Mouse (Mus musculus) naive thymus-derived CD4-positive, alpha-beta T cell, adult 5 months (primary cell): ENCODE measurements around the gene Crocc2. TPM values are rescaled to one million over a fixed set of nuclear protein-coding genes. Genes with fewer than 3 reads are reported as not detected.

ENCODE experiments used
- polyA plus RNA-seq: library from polyadenylated mRNA; unstranded; fragments of 100-300 nt; shearing (Covaris generic); gene quantifications from one replicate; pipeline ENCODE4 v1.2.1, GENCODE M21; 2017

Crocc2 gene
- polyA plus RNA-seq, result not detected

GRCm38 (mm10) chr1:93168295-93168775 is at the start of gene Crocc2:
Crocc2 (plus strand) TSS chr1:93168725.

DNA sequence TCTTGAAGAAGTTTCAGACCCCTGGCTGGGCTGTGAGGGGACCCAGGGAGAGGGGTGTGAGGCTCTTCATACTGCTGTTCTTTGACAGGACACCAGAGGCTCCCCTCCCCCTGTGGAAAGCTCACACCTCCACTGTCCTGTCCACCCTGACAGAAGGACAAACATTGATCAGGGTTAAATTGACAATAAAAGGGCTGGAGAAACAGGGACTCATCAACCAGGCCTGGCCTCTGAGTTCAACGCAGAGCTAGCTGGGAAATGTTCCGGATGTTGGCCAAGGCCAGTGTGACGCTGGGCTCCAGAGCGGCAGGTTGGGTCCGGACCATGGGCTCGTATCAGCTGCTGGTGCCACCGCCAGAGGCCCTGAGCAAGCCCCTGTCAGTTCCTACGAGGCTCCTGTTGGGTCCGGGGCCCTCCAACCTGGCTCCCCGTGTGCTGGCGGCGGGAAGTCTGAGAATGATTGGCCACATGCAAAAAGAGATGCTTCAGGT is 33.4 kb upstream of the Crocc2 start, which contains the start of gene Agxt:
Gene Agxt, plus strand, starts transcription at position 205 of the 491 bp plus-strand sequence.

DNA sequence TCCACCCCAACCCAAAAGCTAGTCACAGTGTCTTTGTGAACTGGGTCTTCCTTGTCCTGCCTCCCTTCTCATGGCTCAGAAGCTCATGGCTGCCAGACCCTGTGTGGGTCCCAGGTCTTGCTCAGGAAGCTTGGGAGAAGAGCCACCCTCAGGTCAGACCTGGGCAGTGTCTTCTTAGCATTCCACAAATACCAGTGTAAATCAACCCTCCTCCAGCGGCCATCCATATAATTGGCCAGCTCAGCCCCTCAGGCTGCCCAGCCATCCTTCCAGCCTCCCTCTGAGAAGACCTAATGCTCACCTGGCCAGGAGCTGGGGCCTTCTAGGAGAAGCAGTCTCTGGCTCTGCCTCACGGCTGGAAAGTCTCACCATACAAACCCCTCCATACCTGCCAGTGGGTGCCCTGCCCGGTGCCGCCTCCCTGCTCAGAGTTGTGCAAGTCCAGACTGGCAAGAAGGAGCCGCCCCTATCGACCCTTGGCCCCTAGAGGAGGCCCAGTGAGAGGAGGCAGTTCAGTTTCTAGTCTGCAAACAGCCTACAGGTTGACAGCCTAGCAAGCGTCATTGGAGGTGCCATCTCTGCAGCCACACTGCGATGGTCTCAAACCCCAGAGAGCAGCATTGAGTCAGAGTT is 7.9 kb upstream of the Crocc2 start, which contains the start of gene 2310007B03Rik:
Gene 2310007B03Rik, minus strand, starts transcription at position 448 of the 633 bp plus-strand sequence.

GRCm38 (mm10) chr1:93235576-93236544 is 67.3 kb downstream of the Crocc2 start, which contains the start of gene Sned1:
Sned1 (plus strand) TSS chr1:93235841.

Other genes starting within 250 kb of the Crocc2 start
- gene Capn10, start 234.3 kb upstream of the Crocc2 start, polyA plus RNA-seq, result 10.9 TPM
- not detected for gene Gpr35, start 217.9 kb upstream of the Crocc2 start, polyA plus RNA-seq
- not detected for gene Aqp12, start 162.4 kb upstream of the Crocc2 start, polyA plus RNA-seq
- gene Kif1a, start 66.8 kb upstream of the Crocc2 start, polyA plus RNA-seq, result not detected
- not detected for gene Agxt, start 33.5 kb upstream of the Crocc2 start, polyA plus RNA-seq
- gene 2310007B03Rik, start 7.8 kb upstream of the Crocc2 start, polyA plus RNA-seq, result not detected
- not detected for gene Sned1, start 67.1 kb downstream of the Crocc2 start, polyA plus RNA-seq
- 7.9 TPM for gene Mterf4, start 137.2 kb downstream of the Crocc2 start, polyA plus RNA-seq
- gene Ppp1r7, start 174.1 kb downstream of the Crocc2 start, polyA plus RNA-seq, result 39.5 TPM
- 0.31 TPM for gene Pask, start 174.8 kb downstream of the Crocc2 start, polyA plus RNA-seq
- not detected for gene Ano7, start 205.2 kb downstream of the Crocc2 start, polyA plus RNA-seq